Mouse (Mus musculus) kidney, adult 9 months (tissue): ENCODE results near the gene Snu13.

Experiments used
- DNase-seq: peaks from one replicate; pipeline ENCODE4 v3.0.0; 2022

The Snu13 gene

GRCm38 (mm10) chr15:82047080-82047883 is at the start of gene Snu13:
Snu13 (minus strand) TSS chr15:82047598.
- peak; percentile 91 for DNase-seq

DNA sequence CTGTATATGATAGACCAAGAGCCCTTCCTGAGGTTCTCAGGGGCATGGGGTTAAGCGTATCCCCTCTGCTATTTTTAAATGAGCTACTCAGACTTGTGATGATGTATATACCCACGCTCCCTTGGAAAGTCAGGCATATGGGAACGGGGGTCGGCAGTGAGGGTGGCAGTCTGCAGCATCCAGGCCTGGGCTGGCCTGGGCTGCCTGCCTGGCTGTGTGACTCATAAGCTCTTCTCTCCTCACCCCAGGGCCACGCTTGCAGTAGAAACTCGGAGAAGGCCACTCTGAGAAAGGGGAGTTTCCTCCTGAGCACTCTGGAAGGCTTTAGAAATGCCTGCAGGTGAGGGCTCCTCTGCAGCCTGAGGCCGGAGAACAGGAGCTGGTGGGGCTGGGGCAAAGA is 43.7 kb upstream of the Snu13 start:
- DNase-seq, result no peak

GRCm38 (mm10) chr15:82087266-82087665 is 39.9 kb upstream of the Snu13 start:
- DNase-seq, result no peak

DNA sequence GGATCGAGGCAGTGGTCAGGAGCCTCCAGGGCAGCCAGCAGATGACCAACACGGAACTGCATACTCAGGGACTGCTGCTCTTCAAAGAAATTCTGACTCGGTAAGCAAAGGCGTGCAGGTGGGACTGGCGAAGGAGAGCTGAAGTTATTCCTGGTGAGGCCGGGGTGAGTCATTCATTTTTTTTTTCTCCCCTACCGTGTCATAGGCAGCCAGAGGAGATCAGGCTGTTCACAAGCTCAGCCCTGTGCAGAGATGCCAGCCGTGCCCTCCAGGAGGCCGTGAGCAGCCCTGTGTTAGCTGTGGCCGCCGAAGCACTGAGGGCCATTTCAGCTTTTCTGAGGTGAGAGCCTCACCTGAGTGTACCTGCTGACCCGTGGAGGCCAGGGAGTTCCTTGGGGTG is 38.7 kb upstream of the Snu13 start:
- no peak for DNase-seq

- DNase-seq, result no peak
These were observed 38.2 kb upstream of the Snu13 start for GRCm38 (mm10) chr15:82085606-82086005.

DNA sequence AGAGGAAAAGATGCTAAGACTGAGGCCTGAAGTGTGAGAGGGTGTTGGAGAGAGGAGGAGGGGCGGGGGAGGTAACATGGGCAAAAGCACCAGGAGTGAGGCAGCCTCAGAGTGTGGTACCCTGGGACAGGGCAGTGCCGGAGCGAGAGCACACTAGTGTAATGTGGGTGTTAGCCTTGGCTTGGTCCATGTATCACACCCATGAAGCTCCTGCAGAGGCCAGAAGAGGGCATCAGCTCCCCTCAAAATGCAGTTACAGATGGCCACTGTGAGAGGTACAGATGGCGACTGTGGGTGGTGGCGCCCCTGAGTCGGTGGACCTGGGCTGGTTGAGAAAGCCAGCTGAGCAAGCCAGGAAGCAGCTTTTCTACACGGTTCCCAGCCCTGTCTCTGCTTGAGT is 33.8 kb upstream of the Snu13 start:
- peak; percentile 19 for DNase-seq

DNA sequence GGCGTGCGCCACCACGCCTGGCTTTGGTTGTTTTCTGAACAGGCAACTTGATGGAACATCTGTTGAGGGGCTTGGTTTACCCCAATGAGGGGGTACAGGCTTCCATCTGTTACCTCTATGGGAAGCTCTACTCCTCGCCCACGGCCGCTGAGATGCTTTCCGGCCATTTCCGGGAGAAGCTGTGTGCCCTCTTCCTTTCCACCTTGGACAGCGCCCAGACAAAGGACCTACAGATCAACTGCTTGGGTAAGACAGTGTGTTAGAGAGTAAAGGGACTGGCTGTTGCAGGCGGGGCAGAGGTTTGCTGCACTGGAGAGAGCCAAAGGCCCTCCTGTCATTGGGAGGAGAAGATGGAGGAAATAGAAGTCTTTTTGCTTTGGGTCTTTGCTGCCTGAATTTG is 32.5 kb upstream of the Snu13 start:
- no peak for DNase-seq

GRCm38 (mm10) chr15:82073490-82073889 is 26.1 kb upstream of the Snu13 start:
- no peak for DNase-seq

- DNase-seq, result no peak
These were observed 24.5 kb upstream of the Snu13 start for GRCm38 (mm10) chr15:82071816-82072469.

- no peak for DNase-seq
These were observed 22.5 kb upstream of the Snu13 start, which contains the start of gene Mei1 for GRCm38 (mm10) chr15:82069898-82070297. Mei1 (plus strand) TSS chr15:82069996.

DNA sequence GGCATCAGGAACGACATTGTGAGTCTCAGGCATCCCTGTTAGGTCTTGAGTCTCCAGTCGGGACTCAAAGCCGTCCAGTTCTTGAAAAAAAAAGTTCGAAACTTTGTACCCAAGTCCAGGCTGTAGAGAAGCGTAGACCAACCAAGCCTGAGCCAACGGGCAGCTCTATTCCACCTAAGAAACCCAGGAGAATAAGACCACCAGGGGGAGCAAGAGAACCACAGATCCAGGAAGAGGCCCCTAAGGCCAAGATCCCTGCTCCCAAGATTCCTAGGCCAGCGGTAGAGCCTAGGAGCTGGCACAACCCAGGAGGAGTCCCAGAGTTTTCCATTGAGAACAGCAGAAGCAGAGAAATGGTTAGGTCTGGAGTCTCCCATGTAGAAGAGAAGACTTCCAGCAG is 18.1 kb upstream of the Snu13 start:
- DNase-seq, result peak; percentile 93

DNA sequence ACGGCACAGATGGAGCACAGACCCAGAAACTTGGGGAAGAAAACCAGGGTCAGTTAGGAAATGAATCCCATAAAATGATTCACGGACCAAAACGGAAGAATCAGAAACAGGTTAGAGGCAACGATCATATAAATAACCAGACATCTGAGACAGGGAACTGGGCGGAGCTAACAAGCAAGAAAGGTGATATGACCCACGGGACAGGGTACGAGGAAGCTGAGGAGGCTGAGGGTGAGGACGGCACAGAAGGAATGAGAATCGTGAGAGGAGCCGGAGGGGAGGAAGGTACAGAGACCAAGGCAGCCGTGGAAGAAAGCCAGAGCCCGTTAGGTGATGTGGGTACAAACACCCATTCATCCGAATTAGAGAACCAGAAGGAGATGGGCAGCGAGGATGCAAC is 16.5 kb upstream of the Snu13 start:
- no peak for DNase-seq

DNA sequence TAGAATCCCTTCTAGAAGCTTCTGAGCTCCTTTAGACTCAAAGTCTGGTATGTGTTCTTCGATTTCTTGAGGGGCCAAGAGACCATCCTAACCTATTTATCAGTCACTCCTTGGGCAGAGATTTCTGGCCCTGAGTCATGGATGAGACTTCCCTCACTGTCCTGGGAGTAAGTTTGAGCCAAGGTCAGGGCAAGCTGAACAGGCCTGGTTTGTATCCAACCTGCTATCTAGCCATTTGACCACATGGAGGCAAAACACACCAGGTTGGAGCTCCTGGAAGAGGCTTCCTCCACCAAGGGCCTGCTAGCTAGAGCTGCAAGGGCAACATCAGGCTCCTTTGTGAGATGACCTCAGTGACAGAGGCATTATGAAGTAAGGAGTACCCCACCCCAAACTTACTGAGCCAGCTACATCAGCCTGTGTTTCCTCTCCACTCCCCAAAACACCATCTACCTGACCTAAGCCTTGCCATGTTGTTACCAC is 11.4 kb upstream of the Snu13 start, which contains the start of gene 4930407I10Rik:
4930407I10Rik (plus strand) TSS at position 433 of the 483 bp plus-strand sequence.
- no peak for DNase-seq

DNA sequence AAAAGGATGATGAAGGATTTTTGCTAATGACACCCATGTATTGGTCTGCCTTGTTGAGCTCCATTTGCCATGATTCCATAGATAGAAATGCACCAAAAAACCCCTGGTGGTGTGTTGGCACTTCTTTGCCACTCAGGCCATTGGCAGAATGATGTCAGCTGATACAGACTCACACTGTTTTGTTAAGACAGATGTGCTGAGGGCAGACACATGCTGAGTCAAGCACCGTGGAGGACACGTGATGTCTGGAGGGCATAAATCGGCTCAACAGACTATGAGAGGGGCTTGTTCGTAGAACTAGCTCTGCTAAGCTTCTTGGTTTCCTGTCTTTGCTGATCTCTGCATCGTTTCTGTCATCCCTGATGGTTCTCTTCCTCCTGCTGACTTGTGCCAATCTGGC is 5.1 kb upstream of the Snu13 start:
- no peak for DNase-seq

DNA sequence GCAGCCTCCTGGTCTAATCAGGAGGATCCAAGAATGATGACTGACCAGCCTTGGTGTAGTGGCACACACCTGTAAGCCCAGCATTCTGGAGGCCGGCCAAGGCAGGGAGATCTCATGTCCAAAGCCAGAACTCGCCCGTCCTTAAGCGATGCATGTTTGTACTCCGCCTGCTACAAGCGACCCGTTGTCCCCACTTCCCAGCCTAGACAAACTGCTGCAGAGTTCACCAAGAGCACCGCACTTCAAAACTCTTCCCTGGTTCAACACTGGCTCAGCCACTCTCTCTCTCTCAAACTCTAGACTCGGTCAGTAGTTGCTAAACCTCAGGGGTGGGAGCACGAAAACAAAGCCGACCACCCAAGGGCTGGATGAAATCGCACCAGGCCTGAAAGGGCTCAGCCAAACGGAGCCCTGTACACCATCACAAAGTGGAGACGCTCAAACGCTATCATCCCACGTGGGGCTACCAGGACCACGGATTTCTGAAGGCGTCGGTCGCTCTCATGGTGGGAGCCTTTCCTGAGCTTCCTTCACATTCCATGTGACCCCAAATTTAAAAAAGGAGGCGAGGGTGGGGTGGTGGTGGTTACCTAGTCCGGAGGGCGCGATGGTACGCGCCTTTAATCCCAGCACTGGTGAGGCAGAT is 1.0 kb downstream of the Snu13 start:
- DNase-seq, result peak; percentile 22

DNA sequence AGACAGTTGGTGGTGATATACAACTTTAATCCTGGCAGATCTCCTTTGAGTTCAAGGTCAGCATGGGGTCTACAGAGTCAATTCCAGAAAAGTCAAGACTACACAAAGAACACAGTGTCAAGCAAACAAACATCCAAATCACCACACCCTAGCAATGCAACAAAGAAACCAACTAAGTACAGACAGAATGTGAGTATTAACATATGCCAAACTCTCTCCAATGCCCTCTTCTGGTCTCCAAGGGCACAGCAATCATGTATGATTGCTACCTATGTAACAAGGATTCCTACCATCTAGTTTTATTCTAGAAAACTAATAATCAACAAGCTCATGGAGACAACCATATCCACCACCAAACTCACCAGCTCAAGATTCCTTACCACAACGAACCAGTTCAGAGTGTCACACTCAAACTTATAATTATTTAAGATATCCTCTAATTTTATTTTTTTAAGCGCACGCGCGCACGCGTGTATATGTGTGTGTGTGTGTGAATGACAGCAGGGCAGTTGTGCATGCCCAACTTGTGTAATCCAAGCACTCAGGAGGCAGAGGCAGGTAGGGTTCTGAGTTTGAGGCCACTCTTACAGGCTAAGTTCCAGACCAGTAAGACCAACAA is 3.1 kb downstream of the Snu13 start:
- DNase-seq, result no peak

DNA sequence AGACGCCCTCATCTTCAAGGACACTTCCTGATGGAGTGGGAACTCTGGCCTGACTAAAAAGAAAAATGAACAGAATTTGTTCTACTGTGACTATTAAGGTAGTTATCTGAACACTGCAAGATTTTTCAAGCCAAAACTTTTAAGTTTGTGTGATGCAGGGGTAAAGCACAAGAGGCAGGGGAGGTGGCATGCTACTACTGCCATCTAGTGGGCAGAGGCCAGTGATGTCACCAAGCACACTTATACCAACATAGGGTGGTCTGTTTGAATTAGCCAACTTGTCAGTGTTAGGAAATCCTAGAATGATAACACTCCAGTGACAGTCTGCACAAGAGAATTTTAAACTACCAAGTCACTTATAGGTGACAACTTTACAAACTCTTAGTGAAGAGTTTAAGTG is 6.7 kb downstream of the Snu13 start:
- peak; percentile 53 for DNase-seq

- peak; percentile 40 for DNase-seq
These were observed 11.3 kb downstream of the Snu13 start for GRCm38 (mm10) chr15:82035904-82036689.

DNA sequence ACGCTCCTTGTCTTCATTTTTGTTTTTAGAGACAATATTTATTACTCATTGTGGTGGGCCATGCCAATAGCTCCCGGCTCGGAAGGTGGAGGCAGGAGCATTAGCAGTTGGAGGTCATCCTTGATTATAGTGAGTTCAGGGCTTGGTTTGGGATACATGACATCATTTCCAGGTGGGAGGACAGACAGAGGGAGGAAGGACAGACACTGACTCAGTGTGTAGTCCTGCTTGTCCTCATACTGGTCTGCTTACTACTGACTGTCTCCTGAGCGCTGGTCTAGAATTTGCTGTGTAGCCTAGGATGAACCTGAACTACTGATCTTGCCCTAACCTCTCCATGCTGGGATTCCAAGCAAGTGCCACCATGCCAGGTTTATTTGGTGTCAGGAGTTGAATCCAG is 13.6 kb downstream of the Snu13 start, which contains the start of gene Desi1:
Desi1 (minus strand) TSS at position 101 of the 400 bp plus-strand sequence.
- DNase-seq, result no peak

GRCm38 (mm10) chr15:82032386-82032785 is 15.0 kb downstream of the Snu13 start:
- DNase-seq, result no peak

DNA sequence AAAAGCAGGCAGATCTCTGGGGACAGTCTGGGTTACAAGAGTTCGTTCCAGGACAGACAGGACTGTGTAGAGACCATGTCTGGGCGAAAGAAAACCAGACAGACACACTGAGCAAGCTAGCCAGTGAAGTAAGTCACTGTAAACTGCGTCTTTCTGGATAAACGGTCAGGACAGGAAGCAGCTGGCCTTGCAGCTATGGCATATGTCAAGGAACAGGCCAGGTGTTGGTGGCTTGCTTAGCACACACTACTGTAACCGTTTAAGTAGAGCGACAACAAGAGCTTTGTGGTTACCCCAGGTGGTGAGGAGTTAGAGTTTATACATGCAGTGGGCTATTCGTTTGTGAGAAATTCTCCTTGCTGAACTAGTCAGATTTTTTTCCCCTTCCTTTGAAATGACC is 19.7 kb downstream of the Snu13 start:
- DNase-seq, result no peak

DNA sequence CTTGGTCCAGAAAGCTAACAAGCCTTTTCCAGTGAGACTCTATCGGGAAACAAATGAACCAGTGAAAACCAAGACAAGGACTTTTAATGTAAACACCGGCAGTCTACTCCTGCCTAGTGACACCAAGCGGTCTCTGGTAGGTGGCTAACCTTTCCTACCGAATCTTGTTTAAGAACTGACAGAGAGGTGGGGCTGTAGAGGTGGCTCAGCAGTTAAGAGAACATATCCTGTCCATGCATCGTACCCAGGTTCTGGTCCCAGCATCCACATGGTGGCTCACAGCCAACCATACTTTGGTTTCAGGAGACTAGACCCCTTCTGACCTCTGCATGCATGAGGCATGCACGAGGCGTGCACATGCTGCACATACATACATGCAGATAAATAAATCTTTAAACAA is 20.1 kb downstream of the Snu13 start:
- no peak for DNase-seq
